Mouse (Mus musculus) forebrain, embryonic 11.5 days (tissue): ENCODE measurements around the gene Mrpl49. TPM values are rescaled to one million over a fixed set of nuclear protein-coding genes. Genes with fewer than 3 reads are reported as not detected.

ENCODE experiments used
- ATAC-seq: fragments of 200-750 bp; cut with Nextera tagmentation; replicated peaks from 2 replicates; pipeline ENCODE4 v1.8.0; 2017; ENCODE audit warnings: moderate TSS enrichment; ENCODE audit not compliant: low FRiP score
- DNase-seq: peaks from one replicate; pipeline ENCODE4 v3.0.0-alpha.2; 2017; ENCODE audit warnings: low spot score
- H3K27ac ChIP-seq: fragments of 300-500 bp; sonication (generic); 2 replicates; pipeline ENCODE4 v1.5.1; 2014; ENCODE audit warnings: low read depth, low read length
- H3K27me3 ChIP-seq: fragments of 300-500 bp; sonication (generic); 2 replicates; pipeline ENCODE4 v1.6.1; 2014; ENCODE audit warnings: mild to moderate bottlenecking, low read length, mixed read lengths; ENCODE audit not compliant: control insufficient read depth, insufficient read depth
- H3K36me3 ChIP-seq: fragments of 300-500 bp; sonication (generic); 2 replicates; pipeline ENCODE4 v1.6.1; 2014; ENCODE audit warnings: mild to moderate bottlenecking, low read length, moderate library complexity, mixed read lengths; ENCODE audit not compliant: control insufficient read depth, insufficient read depth
- H3K4me1 ChIP-seq: fragments of 300-500 bp; sonication (generic); replicated peaks from 2 replicates; pipeline ENCODE4 v1.6.1; 2014; ENCODE audit warnings: low read length, mixed read lengths; ENCODE audit not compliant: control insufficient read depth, insufficient read depth
- H3K4me2 ChIP-seq: fragments of 300-500 bp; sonication (generic); 2 replicates; pipeline ENCODE4 v1.6.1; 2014; ENCODE audit warnings: low read depth, mild to moderate bottlenecking, low read length, moderate library complexity, mixed read lengths; ENCODE audit not compliant: severe bottlenecking
- H3K4me3 ChIP-seq: fragments of 300-500 bp; sonication (generic); 2 replicates; pipeline ENCODE4 v1.5.1; 2014; ENCODE audit warnings: low read depth, low read length
- H3K9ac ChIP-seq: fragments of 300-500 bp; sonication (generic); 2 replicates; pipeline ENCODE4 v1.6.1; 2014; ENCODE audit warnings: low read length
- H3K9me3 ChIP-seq: fragments of 300-500 bp; sonication (generic); 2 replicates; pipeline ENCODE4 v1.6.1; 2016; ENCODE audit warnings: low read length, mixed read lengths; ENCODE audit not compliant: control insufficient read depth
- WGBS: fragments of 180-500 bp; shearing (Covaris S2); extraction: QIAGEN DNeasy Blood & Tissue Kit; methylation state at CpG from one replicate; pipeline ENCODE4 v1.1.7; 2014; 5-methylcytosine and 5-hydroxymethylcytosine counted together
- polyA plus RNA-seq: library from polyadenylated mRNA; unstranded; fragments of >200 nt; fragmentation: Nextera tagmentation; extraction: Ambion mirVana; gene quantifications from 2 replicates; pipeline ENCODE4 v1.2.1, GENCODE M21; 2014

Mrpl49 gene
- polyA plus RNA-seq, 1 experiment from 2014 or later, result 86.8 TPM

DNA sequence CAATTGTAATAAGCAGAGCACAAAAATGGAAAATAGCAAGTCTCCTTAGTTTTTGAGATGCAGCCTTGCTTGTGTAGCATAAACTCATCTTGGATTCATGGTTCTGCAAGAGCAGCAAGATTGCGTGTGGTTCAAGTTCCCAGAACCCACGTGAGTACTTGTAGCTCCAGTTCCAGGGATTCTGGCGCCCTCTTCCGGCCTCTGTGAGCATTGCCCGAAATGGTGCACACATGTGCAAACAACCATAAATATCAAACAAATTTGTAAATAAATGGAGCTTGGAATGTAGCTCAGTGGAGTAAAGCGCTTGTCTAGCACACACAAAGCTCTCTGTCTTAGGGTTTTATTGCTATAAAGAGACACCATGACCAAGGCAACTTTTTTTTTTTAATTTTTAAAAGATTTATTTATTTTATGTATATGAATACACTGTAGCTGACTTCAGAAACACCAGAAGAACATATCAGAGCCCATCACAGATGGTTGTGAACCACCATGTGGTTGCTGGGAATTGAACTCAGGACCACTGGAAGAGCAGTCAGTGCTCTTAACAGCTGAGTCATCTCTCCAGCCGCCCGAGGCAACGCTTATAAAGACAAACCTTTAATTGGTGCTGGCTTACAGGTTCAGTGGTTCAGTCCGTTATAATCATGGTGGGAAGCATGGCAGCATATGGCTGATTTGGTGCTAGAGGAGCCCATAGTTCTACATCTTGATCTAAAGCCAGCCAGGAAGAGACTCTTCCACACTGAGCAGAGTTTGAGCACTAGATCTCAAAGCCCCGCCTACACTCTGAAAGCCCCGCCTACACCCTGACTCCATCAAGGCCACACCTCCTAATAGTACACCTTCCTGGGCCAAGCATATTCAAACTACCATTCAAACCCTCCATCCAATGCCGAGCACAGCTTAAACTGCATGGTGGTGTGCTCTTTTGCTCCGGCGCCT, 39.2 kb downstream of the Mrpl49 start:
- WGBS, result 34% methylated on average over 15 of the region's 15 CpGs
- DNase-seq (peak; percentile 92), ATAC-seq (no peak)
- Histone ChIP-seq H3K4me1 (peaks cover 6% of the 10 kb centered on the region), H3K27ac (no peak overlapping the region), H3K9ac (no peak overlapping the region), H3K27me3 (peaks cover 15% of the 10 kb centered on the region), H3K36me3 (no peaks in the 10 kb centered on the region), H3K4me2 (no peak overlapping the region), H3K4me3 (no peak overlapping the region), H3K9me3 (no peaks in the 10 kb centered on the region)

DNA sequence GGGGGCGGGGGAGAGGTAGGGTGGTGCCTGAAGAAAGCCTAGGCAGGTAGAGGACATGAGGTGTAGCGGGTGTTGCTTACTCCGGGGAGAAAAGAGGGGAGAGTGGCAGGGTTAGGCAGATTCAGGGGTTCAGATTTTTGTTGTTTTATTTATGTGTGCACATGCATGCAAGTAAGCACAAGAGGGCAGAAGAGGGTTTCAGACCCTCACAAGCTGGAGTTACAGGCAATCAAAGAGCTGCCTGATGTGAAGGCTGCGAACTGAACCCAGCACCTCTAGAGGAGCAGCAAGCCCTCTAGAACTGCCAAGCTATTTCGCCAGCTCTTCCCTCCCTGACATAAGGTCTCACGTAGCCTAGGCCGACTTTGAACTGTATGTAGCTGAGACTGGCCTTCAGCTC, 41.1 kb downstream of the Mrpl49 start:
- H3K4me2 ChIP-seq, result no peak overlapping the region
- H3K27ac ChIP-seq, result no peak overlapping the region
- peaks cover 6% of the 10 kb centered on the region for H3K4me1 ChIP-seq
- WGBS, result 37% methylated on average over 7 of the region's 7 CpGs
- ATAC-seq (no peak), DNase-seq (no peak)
- no peaks in the 10 kb centered on the region for H3K9me3 ChIP-seq
- H3K36me3 ChIP-seq, result no peaks in the 10 kb centered on the region
- no peak overlapping the region for H3K9ac ChIP-seq
- H3K27me3 ChIP-seq, result peaks cover 15% of the 10 kb centered on the region
- no peak overlapping the region for H3K4me3 ChIP-seq

DNA sequence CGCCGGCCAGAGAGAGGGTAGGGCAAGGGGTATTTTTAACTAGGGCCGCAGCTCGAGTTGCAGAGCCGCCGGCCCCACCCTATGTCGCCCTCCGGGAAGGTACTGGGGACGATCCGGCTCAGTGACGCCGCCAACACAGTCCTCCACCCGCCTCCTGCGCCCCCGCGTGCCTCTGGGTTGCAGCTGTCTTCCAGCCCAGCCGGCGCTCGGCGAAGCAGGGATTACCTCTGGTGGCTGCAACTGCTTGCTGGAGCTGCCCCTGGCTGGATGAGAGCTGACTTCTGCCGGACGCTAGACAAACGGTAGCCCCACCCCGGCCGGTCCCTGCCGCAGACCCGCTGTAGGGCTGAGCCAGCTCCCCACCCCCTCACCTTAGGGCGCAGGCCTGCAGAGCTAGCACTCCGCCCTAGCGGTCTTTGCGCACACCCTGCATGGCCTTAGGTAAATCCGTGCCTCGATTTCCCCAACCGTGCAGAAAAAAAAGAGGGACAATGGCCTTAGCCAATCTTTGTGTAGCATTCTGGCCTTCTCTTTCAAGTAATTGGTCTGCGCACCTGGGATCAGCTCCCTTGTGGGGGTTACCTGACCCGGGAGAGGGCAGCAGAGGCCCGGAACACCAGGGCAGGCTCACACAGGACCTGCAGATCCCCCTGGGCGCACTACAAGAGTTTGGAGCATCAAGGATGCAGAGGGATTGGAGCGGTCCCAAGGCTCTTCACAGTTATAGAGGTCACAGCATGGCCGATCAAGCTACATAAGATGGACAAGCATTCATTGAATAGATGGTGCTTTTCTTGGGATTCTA, 41.9 kb downstream of the Mrpl49 start, which contains the start of gene Capn1:
TSS of gene Capn1 (minus strand) at position 387 of the 805 bp plus-strand sequence.
- Histone ChIP-seq H3K27ac (no peak within 1 kb of the TSS), H3K36me3 (no peaks in the 10 kb centered on the region), H3K4me1 (peaks cover 6% of the 10 kb centered on the region), H3K4me3 (peak within 1 kb of the TSS; percentile 40), H3K4me2 (peak within 1 kb of the TSS; percentile 87), H3K9me3 (no peaks in the 10 kb centered on the region), H3K27me3 (peaks cover 15% of the 10 kb centered on the region), H3K9ac (peak within 1 kb of the TSS; percentile 48)
- ATAC-seq (peak; percentile 71), DNase-seq (peak; percentile 83)
- 3% methylated on average over 40 of the region's 40 CpGs for WGBS

DNA sequence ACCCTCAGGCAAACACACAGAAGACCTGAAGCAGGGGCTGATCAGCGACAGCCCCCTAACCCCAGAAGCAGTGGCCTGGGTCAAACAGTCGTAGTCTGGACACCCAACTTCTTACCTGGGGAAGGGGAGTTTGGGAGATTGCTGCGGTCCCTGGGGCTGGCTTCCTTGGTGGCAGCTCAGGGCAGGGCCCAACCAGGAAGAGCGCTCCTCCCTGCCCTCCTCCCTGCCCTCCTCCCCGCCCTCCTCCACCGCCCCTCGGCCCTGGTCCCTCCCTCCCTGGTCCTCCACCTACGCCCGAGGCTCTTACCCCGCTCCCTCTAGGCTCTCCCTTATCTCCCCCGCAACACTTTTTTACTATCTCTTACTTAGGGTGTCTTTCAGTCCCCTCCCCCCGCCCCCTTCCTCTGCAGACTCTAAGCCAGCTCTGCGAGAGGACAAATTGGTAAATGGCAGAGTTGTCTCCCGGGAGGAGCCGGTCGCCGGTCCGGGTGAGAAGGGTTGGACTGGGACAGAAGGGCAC, 42.5 kb downstream of the Mrpl49 start:
- Histone ChIP-seq H3K9ac (peak overlapping the region; percentile 48), H3K36me3 (no peaks in the 10 kb centered on the region), H3K4me1 (peaks cover 6% of the 10 kb centered on the region), H3K4me2 (peak overlapping the region; percentile 87), H3K27me3 (peaks cover 15% of the 10 kb centered on the region), H3K9me3 (no peaks in the 10 kb centered on the region), H3K4me3 (peak overlapping the region; percentile 40), H3K27ac (no peak overlapping the region)
- 1% methylated on average over 15 of the region's 18 CpGs for WGBS
- peak; percentile 72 for DNase-seq
- peak; percentile 59 for ATAC-seq

DNA sequence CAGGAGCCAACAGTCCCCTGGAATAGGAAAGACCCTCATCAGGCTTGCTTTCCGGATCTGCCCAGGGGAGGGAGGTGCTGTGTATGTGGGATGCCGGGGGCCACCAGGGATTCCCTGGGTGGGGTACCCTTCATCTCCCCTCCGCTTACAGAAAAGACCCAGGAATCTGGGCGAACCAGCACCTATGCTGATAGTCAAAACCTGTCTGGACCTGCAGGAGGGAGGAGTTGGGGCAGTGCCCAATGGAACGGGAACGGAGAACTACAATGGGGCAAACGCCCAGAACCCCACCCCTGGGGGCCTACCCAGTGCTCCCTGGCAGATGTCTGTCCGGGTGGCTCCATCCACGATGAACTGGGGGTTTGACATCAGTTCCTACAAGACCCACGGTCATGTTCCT, 43.9 kb downstream of the Mrpl49 start:
- H3K4me2 ChIP-seq, result no peak overlapping the region
- no peaks in the 10 kb centered on the region for H3K9me3 ChIP-seq
- H3K9ac ChIP-seq, result no peak overlapping the region
- WGBS, result 94% methylated on average over 10 of the region's 10 CpGs
- DNase-seq (no peak), ATAC-seq (no peak)
- H3K4me3 ChIP-seq, result no peak overlapping the region
- no peaks in the 10 kb centered on the region for H3K36me3 ChIP-seq
- H3K27ac ChIP-seq, result no peak overlapping the region
- peaks cover 15% of the 10 kb centered on the region for H3K27me3 ChIP-seq
- peaks cover 6% of the 10 kb centered on the region for H3K4me1 ChIP-seq

DNA sequence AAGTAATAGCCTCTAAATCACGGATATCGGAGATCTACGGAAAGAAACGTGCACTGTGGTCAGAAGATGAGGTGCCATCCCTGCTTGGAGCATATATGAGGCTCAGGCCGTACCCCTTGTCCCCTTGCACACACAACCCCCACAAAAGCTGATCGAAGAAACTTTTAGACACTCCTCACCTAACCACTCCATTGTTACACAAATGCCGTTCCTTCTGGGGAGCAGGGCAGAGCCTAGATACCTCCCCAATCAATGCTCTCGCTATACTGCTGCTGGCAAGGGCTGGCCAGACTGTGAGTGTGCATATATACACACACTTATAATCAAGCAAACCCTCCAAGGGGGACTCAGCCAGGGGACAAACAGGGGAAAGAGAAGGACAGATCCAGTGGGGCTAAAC, 48.4 kb downstream of the Mrpl49 start:
- Histone ChIP-seq H3K4me2 (no peak overlapping the region), H3K27me3 (peaks cover under 1% of the 10 kb centered on the region; the same call in 1 of the 2 replicates), H3K4me3 (no peak overlapping the region), H3K9ac (no peak overlapping the region), H3K9me3 (no peaks in the 10 kb centered on the region), H3K27ac (no peak overlapping the region), H3K36me3 (no peaks in the 10 kb centered on the region), H3K4me1 (no peaks in the 10 kb centered on the region)
- DNase-seq (no peak), ATAC-seq (no peak)
- WGBS, result 68% methylated on average over 8 of the region's 8 CpGs

DNA sequence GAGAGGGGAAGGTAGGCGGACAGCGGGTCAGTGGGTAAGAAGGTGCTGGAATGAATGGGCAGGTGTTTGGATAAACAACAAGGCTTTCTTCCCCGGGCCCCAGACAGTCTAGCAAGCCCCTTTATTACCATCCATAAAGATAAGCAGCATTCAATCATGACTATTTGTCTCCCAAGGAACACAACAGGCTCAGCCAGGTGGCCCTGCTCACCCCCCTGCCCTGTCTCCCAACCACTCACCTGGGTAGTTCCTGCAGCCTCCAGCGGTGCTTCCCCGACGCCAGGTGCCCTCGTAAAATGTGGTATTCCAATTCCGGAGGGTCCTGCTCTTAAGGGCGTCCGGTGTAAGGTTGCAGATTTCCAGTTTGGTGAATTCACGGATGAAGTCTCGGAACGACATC, 50.6 kb downstream of the Mrpl49 start:
- DNase-seq, result no peak
- H3K36me3 ChIP-seq, result no peaks in the 10 kb centered on the region

DNA sequence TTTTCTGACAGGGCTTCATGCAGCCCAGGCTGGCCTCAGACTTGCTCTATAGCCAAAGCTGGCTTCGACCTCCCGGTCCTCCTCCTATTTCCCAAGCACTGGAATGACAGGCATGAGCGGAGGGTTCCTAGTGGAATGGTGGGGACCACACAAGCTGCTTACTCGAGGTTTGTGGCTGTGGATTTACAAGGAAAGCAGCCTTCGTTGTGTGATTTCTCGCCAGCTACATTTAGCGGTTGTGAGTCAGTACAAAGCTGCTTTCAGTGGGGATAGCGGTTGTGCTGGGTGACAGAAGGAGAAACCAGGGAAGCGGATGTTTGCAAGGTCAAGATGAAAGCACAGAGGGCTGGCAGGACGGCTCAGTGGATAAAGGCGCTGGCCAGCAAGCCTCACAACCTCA, 52.0 kb downstream of the Mrpl49 start:
- no peaks in the 10 kb centered on the region for H3K36me3 ChIP-seq
- no peak overlapping the region for H3K9ac ChIP-seq
- no peaks in the 10 kb centered on the region for H3K9me3 ChIP-seq
- no peak for DNase-seq
- no peaks in the 10 kb centered on the region for H3K4me1 ChIP-seq
- H3K4me2 ChIP-seq, result no peak overlapping the region
- no peak for ATAC-seq
- 68% methylated on average over 11 of the region's 11 CpGs for WGBS
- H3K27me3 ChIP-seq, result no peaks in the 10 kb centered on the region
- no peak overlapping the region for H3K4me3 ChIP-seq
- no peak overlapping the region for H3K27ac ChIP-seq

More for the DNA sequence above, 50.6 kb downstream of the Mrpl49 start:
- H3K27ac ChIP-seq, result no peak overlapping the region
- H3K4me3 ChIP-seq, result no peak overlapping the region
- no peaks in the 10 kb centered on the region for H3K4me1 ChIP-seq
- no peaks in the 10 kb centered on the region for H3K27me3 ChIP-seq
- 92% methylated on average over 13 of the region's 13 CpGs for WGBS
- H3K9me3 ChIP-seq, result no peaks in the 10 kb centered on the region
- H3K4me2 ChIP-seq, result no peak overlapping the region
- H3K9ac ChIP-seq, result no peak overlapping the region
- no peak for ATAC-seq
